Mouse (Mus musculus) MEL (cell line): Measurements from ENCODE around the gene Papola.

Source experiments
- CTCF ChIP-seq, 3 experiments: IDR thresholded peaks in 2 of 3; conservative IDR thresholded peaks in 1 of 3; 2 replicates each; pipeline ENCODE4 v1.5.1; 2011 to 2012; ENCODE audit warnings: low read length in 3 of 3, low read depth in 2 of 3, mild to moderate bottlenecking in 2 of 3, improper control_type of control experiment in 1 of 3, inconsistent platforms in 1 of 3, mixed read lengths in 1 of 3, moderate library complexity in 1 of 3; ENCODE audit not compliant: control insufficient read depth in 1 of 3, insufficient read depth in 1 of 3, poor library complexity in 1 of 3, severe bottlenecking in 1 of 3
- E2F4 ChIP-seq: IDR thresholded peaks from 2 replicates; pipeline ENCODE4 v1.6.1; 2011; ENCODE audit warnings: low read depth, low read length, improper control_type of control experiment, borderline replicate concordance
- ETS1 ChIP-seq: IDR thresholded peaks from 2 replicates; pipeline ENCODE4 v1.6.1; 2012; ENCODE audit warnings: low read depth, mild to moderate bottlenecking, inconsistent platforms, low read length, improper control_type of control experiment, moderate library complexity
- HCFC1 ChIP-seq: IDR thresholded peaks from 2 replicates; pipeline ENCODE4 v1.6.1; 2012; ENCODE audit warnings: low read depth, mild to moderate bottlenecking, inconsistent platforms, low read length, improper control_type of control experiment, moderate library complexity
- MYB ChIP-seq: IDR thresholded peaks from 2 replicates; pipeline ENCODE4 v1.6.1; 2011; ENCODE audit warnings: mild to moderate bottlenecking, low read depth, low read length, improper control_type of control experiment
- POLR2A ChIP-seq, 2 experiments: IDR thresholded peaks; 2 replicates each; pipeline ENCODE4 v1.6.1; 2011 to 2012; ENCODE audit warnings: low read length in 2 of 2, mild to moderate bottlenecking in 2 of 2, control low read depth in 1 of 2, improper control_type of control experiment in 1 of 2, low read depth in 1 of 2, moderate library complexity in 1 of 2; ENCODE audit not compliant: control insufficient read depth in 1 of 2, insufficient read depth in 1 of 2, poor library complexity in 1 of 2
- POLR2AphosphoS2 ChIP-seq: IDR thresholded peaks from 2 replicates; pipeline ENCODE4 v1.6.1; 2011; ENCODE audit warnings: low read length, improper control_type of control experiment
- SIN3A ChIP-seq: IDR thresholded peaks from 2 replicates; pipeline ENCODE4 v1.6.1; 2012; ENCODE audit warnings: low read length, improper control_type of control experiment, inconsistent platforms
- ZMIZ1 ChIP-seq: IDR thresholded peaks from 2 replicates; pipeline ENCODE4 v1.6.1; 2012; ENCODE audit warnings: low read depth, mild to moderate bottlenecking, inconsistent platforms, low read length, improper control_type of control experiment, moderate library complexity

DNA sequence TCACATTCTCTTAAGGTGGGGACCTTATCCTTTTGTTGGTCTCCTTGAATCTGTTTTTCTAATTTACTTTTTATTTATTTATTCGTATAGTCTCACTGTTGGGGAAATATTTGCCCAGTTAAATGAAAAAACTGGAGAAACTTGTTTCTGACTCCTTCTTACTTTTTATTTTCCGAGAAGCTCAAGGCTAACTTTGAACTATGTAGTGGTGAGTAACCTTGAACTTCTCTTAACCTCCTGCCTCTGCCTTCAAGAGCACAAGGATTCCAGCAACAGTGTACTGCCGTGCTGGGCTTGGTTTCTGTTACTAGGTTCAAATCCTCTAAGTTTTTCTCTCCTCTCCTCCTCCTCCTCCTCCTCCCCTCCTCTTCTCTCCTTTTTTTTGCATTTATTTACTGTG lies 22.9 kb upstream of the Papola start:
- TF ChIP-seq CTCF (IDR thresholded peaks at IDR 0.05 in 2 of 3, conservative IDR thresholded peaks at IDR 0.05 in 1 of 3; ENCODE audit: control insufficient read depth in 1 of 3, insufficient read depth in 1 of 3, low read depth in 2 of 3, low read length in 3 of 3, poor library complexity in 1 of 3, severe bottlenecking in 1 of 3): no peak
- no peak for TF ChIP-seq SIN3A
- no peak for TF ChIP-seq ETS1
- no peak for TF ChIP-seq E2F4
- TF ChIP-seq HCFC1: no peak
- TF ChIP-seq ZMIZ1: no peak
- no peak for TF ChIP-seq POLR2A (IDR thresholded peaks at IDR 0.05; ENCODE audit: control insufficient read depth in 1 of 2, insufficient read depth in 1 of 2, low read depth in 1 of 2, low read length in 2 of 2, poor library complexity in 1 of 2)
- TF ChIP-seq POLR2AphosphoS2: no peak
- no peak for TF ChIP-seq MYB
